Mouse (Mus musculus): ENCODE measurements around the gene Mcm3ap. TPM values are rescaled to one million over a fixed set of nuclear protein-coding genes. Genes with fewer than 3 reads are reported as not detected.

The Mcm3ap gene
- polyA plus RNA-seq, 2 experiments: 12.5 to 23.4 TPM

GRCm38 (mm10) chr10:76448851-76449250 is 19.9 kb upstream of the Mcm3ap start, which contains the start of gene 2610028H24Rik:
Gene 2610028H24Rik, plus strand, starts transcription at chr10:76449081.
- Histone ChIP-seq H3K4me1 (replicated peaks; ENCODE audit: control insufficient read depth in 2 of 2, insufficient read depth in 2 of 2, low read length in 1 of 2) (peaks cover 16 to 19% of the 10 kb centered on the region in 2 experiments), H3K9ac (replicated peaks) (no peak within 1 kb of the TSS), H3K27ac (no peak within 1 kb of the TSS), H3K4me3 (ENCODE audit: insufficient read depth in 1 of 2, low read depth in 2 of 2, low read length in 2 of 2) (no peak within 1 kb of the TSS), H3K4me2 (ENCODE audit: low read depth) (no peak within 1 kb of the TSS), H3K27me3 (ENCODE audit: control insufficient read depth, insufficient read depth, low read length) (no peaks in the 10 kb centered on the region), H3K36me3 (replicated peaks; ENCODE audit: control insufficient read depth, insufficient read depth, low read depth) (no peaks in the 10 kb centered on the region), H3K9me3 (ENCODE audit: control insufficient read depth, low read length) (no peaks in the 10 kb centered on the region)
- DNase-seq (ENCODE audit: low read depth in 3 of 3, low spot score in 3 of 3): no peak
- ATAC-seq (ENCODE audit: insufficient read depth): no peak
- WGBS (ENCODE audit: insufficient replicate concordance): 67% methylated on average over 5 of the region's 5 CpGs
- TF ChIP-seq CTCF (IDR thresholded peaks at IDR 0.05; ENCODE audit: low read depth) (no peak), EP300 (IDR thresholded peaks at IDR 0.05; ENCODE audit: low read depth) (no peak)

GRCm38 (mm10) chr10:76455289-76455688 is 13.4 kb upstream of the Mcm3ap start:
- DNase-seq (ENCODE audit: low read depth in 3 of 3, low spot score in 3 of 3): no peak
- H3K27ac ChIP-seq: no peak overlapping the region
- 37% methylated on average over 5 of the region's 5 CpGs for WGBS (ENCODE audit: insufficient replicate concordance)

DNA sequence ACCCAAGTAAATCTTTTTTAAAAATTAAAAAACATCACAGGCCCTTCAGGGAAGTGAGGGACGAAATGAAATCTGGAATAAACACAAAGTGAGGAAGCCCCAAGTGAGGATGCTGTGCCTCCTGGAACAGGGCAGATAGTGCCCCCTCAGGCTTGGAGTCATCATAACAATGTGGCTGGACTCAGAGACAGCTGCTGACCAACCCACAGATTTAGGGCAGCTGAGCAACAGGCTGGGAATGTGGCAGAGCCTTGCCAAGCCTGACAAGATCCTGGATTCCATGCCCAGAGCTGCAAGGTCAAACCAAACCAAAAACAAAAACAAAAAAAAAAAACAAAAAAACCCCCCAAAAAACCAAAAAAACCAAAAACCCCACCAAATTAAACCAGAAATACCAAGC is 7.5 kb upstream of the Mcm3ap start:
- TF ChIP-seq CTCF (IDR thresholded peaks at IDR 0.05; ENCODE audit: low read depth) (no peak), EP300 (IDR thresholded peaks at IDR 0.05; ENCODE audit: low read depth) (no peak)
- Histone ChIP-seq H3K27me3 (ENCODE audit: control insufficient read depth, insufficient read depth, low read length) (no peaks in the 10 kb centered on the region), H3K4me3 (ENCODE audit: insufficient read depth in 1 of 2, low read depth in 2 of 2, low read length in 2 of 2) (no peak overlapping the region), H3K36me3 (replicated peaks; ENCODE audit: control insufficient read depth, insufficient read depth, low read depth) (no peaks in the 10 kb centered on the region), H3K4me2 (ENCODE audit: low read depth) (no peak overlapping the region), H3K9me3 (ENCODE audit: control insufficient read depth, low read length) (no peaks in the 10 kb centered on the region), H3K9ac (replicated peaks) (no peak overlapping the region), H3K27ac (no peak overlapping the region), H3K4me1 (replicated peaks; ENCODE audit: control insufficient read depth in 2 of 2, insufficient read depth in 2 of 2, low read length in 1 of 2) (no peaks in the 10 kb centered on the region)
- no peak for DNase-seq (ENCODE audit: low read depth in 3 of 3, low spot score in 3 of 3)
- 57% methylated on average over 1 of the region's 1 CpGs for WGBS (ENCODE audit: insufficient replicate concordance)
- ATAC-seq (ENCODE audit: insufficient read depth): no peak

More at GRCm38 (mm10) chr10:76455289-76455688, 13.4 kb upstream of the Mcm3ap start:
- no peaks in the 10 kb centered on the region for H3K9me3 ChIP-seq (ENCODE audit: control insufficient read depth, low read length)
- no peaks in the 10 kb centered on the region for H3K4me1 ChIP-seq (replicated peaks; ENCODE audit: control insufficient read depth in 2 of 2, insufficient read depth in 2 of 2, low read length in 1 of 2)
- no peak for ATAC-seq (ENCODE audit: insufficient read depth)
- H3K36me3 ChIP-seq (replicated peaks; ENCODE audit: control insufficient read depth, insufficient read depth, low read depth): no peaks in the 10 kb centered on the region
- no peak overlapping the region for H3K4me2 ChIP-seq (ENCODE audit: low read depth)
- TF ChIP-seq EP300 (IDR thresholded peaks at IDR 0.05; ENCODE audit: low read depth) (no peak), CTCF (IDR thresholded peaks at IDR 0.05; ENCODE audit: low read depth) (peak; percentile 80)
- H3K9ac ChIP-seq (replicated peaks): no peak overlapping the region
- no peak overlapping the region for H3K4me3 ChIP-seq (ENCODE audit: insufficient read depth in 1 of 2, low read depth in 2 of 2, low read length in 2 of 2)
- H3K27me3 ChIP-seq (ENCODE audit: control insufficient read depth, insufficient read depth, low read length): no peaks in the 10 kb centered on the region

- TF ChIP-seq CTCF (IDR thresholded peaks at IDR 0.05; ENCODE audit: low read depth) (no peak), EP300 (IDR thresholded peaks at IDR 0.05; ENCODE audit: low read depth) (no peak)
- Histone ChIP-seq H3K9me3 (ENCODE audit: control insufficient read depth, low read length) (no peaks in the 10 kb centered on the region), H3K9ac (replicated peaks) (no peak overlapping the region), H3K4me1 (replicated peaks; ENCODE audit: control insufficient read depth in 2 of 2, insufficient read depth in 2 of 2, low read length in 1 of 2) (no peaks in the 10 kb centered on the region), H3K4me2 (ENCODE audit: low read depth) (no peak overlapping the region), H3K27me3 (ENCODE audit: control insufficient read depth, insufficient read depth, low read length) (no peaks in the 10 kb centered on the region), H3K4me3 (ENCODE audit: insufficient read depth in 1 of 2, low read depth in 2 of 2, low read length in 2 of 2) (no peak overlapping the region), H3K36me3 (replicated peaks; ENCODE audit: control insufficient read depth, insufficient read depth, low read depth) (no peaks in the 10 kb centered on the region), H3K27ac (no peak overlapping the region)
- 77% methylated on average over 7 of the region's 7 CpGs for WGBS (ENCODE audit: insufficient replicate concordance)
- ATAC-seq (ENCODE audit: insufficient read depth) (no peak), DNase-seq (ENCODE audit: low read depth in 3 of 3, low spot score in 3 of 3) (no peak)
Measured at GRCm38 (mm10) chr10:76462312-76462711, 6.4 kb upstream of the Mcm3ap start.

DNA sequence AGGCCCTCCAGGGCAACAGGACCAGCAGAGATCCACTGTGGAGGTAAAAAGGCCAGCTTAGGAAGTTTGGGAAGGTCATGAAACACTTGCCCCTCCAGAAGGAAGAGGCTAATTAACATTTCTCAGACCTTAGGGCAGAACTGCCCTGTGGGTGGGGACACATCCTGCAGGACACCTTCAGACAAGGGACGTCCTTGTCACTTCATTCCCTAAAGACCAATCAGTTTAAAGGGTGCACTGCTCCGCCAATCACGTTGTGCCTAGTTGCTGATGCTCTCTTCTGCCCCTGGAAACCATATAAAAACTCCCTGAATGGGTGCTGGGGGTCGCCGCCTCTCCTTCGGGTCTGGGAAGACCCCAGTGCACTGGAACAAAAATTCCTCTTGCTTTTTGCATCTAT is 6.0 kb upstream of the Mcm3ap start:
- Histone ChIP-seq H3K9ac (replicated peaks) (no peak overlapping the region), H3K4me3 (ENCODE audit: insufficient read depth in 1 of 2, low read depth in 2 of 2, low read length in 2 of 2) (no peak overlapping the region), H3K27me3 (ENCODE audit: control insufficient read depth, insufficient read depth, low read length) (no peaks in the 10 kb centered on the region), H3K36me3 (replicated peaks; ENCODE audit: control insufficient read depth, insufficient read depth, low read depth) (no peaks in the 10 kb centered on the region), H3K4me2 (ENCODE audit: low read depth) (no peak overlapping the region), H3K27ac (no peak overlapping the region), H3K9me3 (ENCODE audit: control insufficient read depth, low read length) (no peaks in the 10 kb centered on the region), H3K4me1 (replicated peaks; ENCODE audit: control insufficient read depth in 2 of 2, insufficient read depth in 2 of 2, low read length in 1 of 2) (peaks cover 0 to 1% of the 10 kb centered on the region in 2 experiments; a peak in 1 of 4 replicates)
- WGBS (ENCODE audit: insufficient replicate concordance): 63% methylated on average over 6 of the region's 6 CpGs
- TF ChIP-seq CTCF (IDR thresholded peaks at IDR 0.05; ENCODE audit: low read depth) (no peak), EP300 (IDR thresholded peaks at IDR 0.05; ENCODE audit: low read depth) (no peak)
- no peak for DNase-seq (ENCODE audit: low read depth in 3 of 3, low spot score in 3 of 3)
- no peak for ATAC-seq (ENCODE audit: insufficient read depth)

Measured in liver, embryonic 14.5 days (tissue).